Mouse (Mus musculus): ENCODE measurements at regions not wholly inside any gene's neighbourhood (a gene's known extent, or its start where the extent isn't known, plus 50 kb on each side); places are given as distances from the start of the nearest gene placed in this dataset.

DNA sequence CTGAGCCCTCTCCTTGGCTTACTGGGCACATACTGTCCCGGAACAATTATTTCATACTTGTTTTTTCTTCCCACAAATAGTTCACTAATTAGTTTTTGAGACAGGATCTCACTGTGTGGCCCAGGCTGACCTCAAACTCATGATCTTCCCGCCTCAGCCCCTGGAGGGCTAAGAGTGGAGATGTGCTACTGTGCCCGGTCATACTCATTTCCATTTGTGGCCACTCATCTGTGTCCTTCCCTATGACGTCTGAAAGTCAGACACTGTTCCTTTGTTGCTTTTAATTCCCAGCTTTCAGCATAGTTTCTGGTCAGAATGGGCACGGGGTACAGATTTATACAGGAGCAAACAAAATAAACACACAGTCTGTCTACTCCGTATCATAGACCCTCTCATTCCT lies 242.7 kb upstream of the Kif2a start:
- no peak for DNase-seq

DNA sequence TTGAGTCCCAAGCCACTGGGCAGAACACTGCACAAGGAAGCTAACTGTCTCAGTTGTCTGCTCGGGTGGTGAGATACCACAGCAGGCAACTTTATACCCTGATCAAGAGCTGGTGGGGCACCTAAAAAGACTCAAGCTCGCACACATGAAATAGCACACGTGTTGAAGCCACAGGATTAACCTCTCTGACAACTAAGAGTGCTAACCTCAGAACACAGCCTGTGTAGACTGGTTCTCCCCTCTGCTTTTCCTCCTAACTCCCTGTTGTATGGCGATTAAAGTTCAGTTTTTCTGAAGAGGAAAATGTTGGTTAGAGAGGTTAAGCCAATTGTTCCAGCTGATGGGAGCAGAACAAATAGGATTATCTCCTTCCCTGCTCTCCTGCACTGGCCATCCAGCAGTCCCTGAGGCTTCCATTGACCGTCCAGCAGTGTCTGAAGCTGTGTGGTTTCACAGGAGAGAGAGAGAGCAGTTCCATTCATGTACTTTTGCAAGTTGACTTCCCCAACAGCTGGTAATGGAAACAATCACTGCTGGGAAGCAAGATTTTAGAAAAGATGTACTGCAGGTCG lies 239.6 kb upstream of the Kif2a start:
- DNase-seq = no peak

DNA sequence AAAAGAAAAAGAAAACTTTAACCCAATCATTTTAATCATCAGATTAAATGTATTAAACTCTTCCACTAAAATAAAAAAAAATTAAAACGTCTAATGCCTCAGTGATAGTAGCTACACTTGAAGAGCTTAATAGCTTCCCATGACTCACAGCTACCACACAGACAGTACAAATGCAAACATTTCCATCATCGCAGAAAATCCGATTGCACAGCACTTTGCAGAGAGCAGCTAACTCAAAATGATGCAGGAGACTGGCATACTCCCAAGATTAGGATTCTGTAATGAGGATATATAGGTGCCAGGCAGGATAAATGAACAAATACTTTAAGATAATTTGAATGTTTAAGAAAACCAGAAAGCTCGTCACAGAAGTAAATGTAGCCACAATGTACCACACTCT lies 238.3 kb upstream of the Kif2a start:
- DNase-seq = no peak

DNA sequence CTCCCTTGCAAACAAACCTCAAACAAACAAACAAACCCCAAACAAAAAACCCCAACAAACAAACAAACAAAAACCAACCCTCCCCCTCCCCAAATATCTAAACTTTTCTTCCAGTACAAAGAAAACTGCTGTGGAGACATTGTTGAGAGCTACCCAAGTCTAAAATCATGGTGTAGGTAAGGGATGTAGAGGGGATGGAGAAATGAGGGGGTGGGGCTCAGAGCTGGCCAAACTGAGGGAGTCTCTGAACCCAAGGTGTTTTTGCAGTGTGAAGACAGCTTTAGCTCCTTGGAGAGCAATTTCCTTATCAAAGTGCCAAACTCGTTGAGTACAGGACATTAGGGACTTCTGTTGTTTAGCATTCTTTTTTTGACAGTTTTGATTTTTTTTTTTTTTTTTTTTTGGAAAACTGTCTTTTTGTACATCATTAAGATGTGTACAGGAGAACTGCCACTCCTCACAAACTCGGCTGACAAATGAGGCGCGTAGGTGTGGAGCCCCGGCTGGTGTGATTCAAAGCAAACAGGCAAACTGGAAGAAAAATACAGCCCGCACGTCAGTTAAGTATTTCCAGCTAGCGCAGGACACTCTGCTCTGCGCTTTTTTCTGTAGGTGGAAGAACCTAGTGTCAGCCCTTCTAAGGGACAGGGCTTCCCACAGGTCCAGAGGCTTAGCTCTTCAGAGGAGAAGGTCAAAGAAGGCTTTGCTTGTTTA lies 226.0 kb upstream of the Kif2a start:
- DNase-seq = no peak

DNA sequence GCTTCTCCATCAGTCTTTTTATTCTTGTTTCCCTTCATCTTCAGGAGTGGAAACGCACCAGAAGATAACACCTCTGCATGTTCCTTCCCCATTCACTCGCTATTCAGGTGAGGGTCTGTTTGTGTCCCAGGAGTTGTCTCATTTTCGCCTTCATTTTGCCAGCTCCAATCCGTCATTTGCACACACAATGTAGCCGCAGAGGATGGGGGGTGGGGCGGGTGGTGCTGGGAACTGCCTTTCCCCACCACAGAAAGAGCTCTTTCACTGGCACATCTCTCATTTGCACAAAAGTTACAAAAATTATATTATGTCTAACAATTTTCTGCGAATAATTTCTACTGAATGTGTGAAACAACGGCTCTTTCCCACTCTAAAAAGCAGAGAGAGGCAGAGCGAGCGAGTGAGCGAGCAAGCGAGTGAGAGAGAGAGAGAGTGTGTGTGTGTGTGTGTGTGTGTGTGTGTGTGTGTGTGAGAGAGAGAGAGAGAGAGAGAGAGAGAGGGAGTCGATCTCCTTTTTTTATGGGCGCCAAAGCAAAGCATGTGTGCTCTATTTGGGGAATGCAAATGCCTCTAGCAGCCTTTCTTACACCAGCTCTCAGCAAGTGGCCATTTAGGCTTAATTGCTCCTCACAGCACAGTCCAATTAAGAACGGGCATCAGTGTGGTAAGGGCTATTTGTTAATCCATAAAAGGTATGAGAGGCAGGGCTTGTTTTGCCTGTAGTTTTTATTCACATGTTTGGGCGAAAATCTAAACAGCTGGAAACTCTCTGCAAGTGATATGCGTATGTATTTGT lies 225.2 kb upstream of the Kif2a start:
- DNase-seq = no peak

DNA sequence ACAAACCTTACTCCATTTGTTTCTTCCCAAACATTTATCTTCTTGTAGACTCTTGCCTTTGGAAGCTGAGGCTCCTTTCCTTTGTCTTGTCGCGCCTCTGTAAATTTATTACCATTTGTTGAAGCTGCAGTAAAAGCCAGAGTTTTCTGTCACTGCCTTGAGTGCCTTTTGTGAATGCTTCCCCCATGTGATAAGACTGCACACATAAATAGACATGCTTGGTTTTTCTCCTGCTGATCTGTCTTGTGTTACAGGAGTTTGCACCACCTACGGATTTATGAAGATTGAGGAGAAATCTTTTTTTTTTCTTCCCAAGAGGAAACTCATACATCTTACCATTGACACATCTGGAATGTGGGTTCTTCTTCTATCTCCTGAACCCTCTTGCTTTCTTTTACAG lies 222.2 kb upstream of the Kif2a start:
- no peak for DNase-seq

DNA sequence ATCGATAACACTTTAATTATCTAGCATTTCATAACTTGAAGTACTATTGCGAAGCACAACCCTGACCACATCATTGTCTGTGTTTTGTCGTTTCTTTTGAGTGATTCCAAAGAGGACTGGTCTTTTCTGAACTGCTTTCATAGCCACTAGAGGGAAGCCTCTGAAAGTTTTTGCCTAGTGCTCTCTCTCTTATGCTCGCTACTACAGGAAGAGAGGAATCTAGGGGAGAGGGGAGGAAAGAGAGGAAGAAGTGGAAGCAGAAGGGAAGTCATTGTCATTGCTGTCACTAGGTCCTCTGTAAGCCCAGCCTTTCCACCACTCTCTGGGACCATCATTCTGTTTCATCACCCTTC lies 217.1 kb upstream of the Kif2a start:
- no peak for DNase-seq

DNA sequence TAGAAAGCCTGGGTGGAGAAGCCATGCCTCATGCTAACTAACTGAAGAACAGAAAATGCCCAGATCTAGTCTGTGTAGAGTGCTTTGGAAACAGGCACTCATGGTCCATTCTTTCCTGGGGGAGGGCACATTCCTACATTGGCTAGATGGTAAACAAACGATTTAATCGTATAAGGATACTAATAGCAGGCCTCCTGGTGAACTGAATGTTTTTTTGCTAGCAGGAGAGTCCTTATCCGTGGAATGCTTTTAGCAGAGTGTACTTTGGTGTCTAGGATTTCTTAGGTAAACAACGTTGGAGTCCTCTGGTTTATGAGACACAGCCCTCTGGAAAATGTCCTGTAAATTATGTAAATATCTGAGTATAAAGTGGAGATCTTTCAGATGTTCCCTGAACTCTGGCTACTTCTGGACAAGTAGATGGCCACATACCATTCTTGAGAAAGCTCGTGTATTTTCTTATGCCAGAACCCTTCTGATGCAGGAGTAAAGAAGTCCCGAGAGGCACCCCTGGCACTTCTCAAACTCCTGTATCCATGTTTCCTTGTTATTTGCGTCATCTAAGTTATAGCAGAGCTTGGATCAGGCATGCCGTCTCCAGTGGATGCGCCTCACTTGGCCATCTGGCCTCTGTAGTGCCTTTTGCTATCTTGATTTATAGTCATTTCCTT lies 216.6 kb upstream of the Kif2a start:
- no peak for DNase-seq

DNA sequence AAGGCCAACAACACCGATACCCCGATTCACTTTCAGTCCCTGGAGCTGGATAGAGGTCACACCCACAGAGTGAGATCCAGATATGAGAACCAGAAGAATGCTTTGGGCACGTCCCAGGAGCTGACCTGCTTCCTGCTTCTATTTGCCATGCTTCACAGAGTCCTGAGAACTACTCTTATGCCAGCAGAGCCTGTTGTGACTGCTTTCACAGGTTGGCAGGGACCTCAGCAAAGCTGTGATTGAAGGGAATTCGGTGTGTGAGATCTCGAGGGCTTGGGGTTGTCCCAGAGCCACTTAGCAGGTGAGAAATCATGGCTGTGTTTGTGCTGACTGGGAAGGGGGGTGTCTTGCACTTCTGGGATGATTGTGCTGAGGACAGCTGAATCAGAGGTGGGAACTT lies 197.5 kb upstream of the Kif2a start:
- no peak for DNase-seq

DNA sequence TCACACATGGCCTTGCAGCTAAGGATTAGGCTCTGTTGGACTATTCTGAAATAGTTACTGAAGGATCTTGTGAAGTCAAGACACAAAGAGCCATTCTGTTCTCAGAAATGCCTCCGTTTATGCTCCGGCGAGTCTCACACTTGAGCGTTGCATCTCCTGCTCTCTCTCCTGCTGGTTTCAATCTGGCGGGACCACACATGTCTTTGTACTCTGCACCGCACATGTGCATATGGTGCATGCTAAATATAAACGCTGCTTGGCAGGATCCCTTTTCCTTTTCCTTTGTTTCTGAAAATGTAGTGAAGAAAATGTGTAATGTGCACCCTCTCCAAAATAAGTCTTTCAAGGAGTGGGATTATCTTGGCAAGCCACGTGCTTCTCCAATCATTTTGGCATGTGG lies 196.4 kb upstream of the Kif2a start:
- no peak for DNase-seq

DNA sequence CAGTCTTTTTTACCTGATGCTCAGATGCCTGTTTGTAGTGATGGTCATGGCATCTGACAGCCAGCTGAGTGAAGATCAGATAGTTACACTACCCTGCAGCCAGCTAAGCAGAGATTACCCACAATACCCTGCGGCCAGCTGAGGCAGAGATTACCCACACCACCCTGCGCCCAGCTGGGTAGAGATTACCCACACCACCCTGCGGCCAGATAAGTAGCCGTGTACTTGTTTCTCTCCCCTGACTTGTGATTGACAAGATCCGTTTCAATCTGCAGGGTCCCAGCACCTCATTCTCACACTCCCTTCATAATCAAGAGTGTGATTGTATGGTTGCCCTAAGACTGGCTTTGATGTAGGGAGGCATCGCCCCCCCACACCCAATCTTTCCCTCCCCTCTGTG lies 195.9 kb upstream of the Kif2a start:
- DNase-seq = no peak

DNA sequence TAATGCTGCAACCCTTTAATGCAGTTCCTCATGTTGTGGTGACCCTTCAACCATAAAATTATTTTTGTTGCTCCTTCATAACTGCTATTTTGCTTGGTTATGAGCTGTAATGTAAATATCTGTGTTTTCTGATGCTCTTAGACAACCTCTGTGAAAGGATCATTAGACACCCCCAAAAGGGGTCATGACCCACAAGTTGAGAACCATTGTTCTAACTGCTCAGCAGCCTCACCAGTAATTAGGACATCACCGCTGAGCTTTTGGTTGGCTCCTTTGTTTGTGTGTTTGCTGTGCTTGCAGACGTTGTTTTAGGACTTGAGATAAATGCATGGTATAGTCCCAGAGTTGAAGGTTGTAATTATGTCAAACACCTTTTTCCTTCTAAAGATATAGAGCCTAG lies 191.4 kb upstream of the Kif2a start:
- DNase-seq = no peak

DNA sequence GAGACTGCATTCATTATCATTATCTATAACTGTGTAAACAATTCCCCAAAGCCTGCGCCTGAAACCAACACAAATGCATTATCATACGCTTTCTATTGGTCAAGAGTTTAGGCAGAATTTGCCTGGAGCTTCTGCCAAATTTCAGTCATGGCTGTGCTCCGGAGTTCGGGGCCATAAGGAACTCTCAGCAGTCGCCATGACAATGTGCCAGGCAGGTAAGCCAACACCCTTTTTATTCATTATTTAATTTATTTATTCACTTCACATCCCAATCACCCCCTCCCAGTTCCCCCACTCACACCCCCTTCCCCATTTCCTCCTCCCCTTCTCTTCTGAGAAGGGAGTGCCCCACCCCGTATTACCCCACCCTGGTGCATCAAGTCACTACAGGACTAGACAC lies 188.8 kb upstream of the Kif2a start:
- no peak for DNase-seq

DNA sequence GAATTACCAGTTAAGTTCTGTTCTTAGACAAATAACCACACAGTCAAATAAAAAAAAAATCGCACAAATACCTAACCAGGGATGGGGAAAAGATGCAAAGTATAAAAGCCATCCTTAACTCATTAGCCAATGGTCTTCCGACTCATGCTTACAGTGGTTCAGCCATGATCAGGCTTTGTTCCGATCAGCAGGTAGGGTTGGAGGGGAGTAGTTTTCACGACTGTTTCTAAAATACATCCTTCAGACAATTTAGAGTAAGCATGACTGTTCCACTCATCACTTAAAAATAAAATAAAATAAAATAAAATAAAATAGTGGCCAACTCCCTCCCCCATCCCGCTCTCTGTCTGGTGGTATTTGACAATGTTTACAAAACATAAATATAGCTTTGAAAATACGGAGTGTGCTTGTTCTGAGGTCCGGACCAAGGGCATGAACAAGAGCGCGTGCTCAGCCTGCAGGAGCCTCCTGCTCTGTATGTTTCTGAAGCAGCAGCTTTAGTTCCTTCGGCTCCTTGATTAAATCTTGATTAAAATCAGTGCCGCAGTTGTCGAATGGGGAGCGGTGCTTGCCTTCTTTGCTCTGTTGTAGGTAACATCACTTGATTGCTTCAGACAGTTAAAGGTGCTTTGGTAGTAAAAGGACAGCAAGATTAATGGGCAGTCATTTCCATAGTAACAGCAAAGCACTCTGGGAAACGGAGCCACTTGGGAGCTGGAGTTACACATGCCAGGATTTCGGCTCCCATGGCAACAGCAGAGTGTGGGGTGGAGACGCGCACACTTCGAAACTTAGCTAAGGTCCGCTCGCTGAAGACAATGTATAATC lies 185.6 kb upstream of the Kif2a start:
- DNase-seq = peak; percentile 13

DNA sequence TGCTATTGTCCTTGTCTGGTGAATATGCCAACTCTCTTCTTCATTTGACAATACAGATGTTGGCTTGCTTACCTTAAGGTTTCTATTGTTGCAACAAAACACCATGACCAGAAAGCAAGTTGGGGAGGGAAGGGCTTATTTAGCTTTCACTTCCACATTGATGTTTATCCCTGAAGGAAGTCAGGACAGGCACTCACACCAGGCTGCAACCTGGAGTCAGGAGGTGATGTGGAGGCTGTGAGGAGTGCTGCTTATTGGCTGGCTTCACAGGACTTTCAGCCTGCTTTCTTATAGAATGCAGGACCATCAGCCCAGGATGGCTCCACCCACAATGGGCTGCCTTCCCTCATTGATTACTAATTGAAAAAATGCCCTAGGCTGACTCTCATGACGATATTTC lies 177.9 kb upstream of the Kif2a start:
- DNase-seq = no peak

DNA sequence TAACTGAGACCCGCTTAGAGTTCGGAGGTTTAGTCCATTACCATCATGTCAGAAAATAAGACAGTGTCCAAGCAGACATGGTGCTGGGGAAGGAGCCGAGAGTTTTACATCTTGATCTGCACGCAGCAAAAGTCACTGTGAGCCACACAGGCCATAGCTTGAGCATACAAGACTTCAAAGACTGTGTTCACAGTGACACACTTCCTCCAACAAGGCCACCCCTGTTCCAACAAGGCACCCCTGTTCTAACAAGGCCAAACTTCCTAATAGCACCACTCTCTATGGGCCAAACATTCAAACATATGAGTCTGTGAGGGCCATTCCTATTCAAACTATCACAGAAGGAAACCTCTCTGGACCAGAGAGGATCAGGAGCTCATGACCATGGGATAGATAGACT lies 171.5 kb upstream of the Kif2a start:
- no peak for DNase-seq

DNA sequence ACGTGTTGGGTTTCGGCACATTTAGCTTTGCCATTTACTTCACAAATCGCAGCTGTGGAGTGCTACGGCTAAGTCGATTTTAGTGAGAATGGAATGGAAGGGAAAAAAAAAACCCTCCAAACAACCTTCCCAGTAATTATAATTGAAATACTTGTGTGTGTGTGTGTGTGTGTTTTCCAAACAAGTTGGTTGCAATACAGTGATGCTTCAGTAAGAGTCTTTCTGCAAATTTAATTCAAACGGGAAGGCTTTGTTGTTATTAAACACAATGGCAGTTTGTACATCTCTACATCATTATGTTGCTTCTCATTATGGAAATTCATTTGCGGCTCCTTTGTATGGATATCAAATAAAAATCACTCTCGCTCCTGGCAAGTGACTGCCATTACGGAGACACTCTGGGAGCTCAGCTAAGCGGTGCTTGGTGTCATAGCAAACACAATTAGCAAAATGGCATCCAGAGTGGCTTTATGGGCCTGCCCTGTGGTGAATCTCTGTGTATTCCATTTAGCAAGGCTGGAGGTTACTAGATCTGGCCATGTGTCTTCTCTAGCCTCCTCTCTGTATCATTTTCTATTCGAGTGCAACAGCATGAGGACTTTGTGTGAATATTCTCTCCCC lies 165.4 kb upstream of the Kif2a start:
- DNase-seq = no peak

DNA sequence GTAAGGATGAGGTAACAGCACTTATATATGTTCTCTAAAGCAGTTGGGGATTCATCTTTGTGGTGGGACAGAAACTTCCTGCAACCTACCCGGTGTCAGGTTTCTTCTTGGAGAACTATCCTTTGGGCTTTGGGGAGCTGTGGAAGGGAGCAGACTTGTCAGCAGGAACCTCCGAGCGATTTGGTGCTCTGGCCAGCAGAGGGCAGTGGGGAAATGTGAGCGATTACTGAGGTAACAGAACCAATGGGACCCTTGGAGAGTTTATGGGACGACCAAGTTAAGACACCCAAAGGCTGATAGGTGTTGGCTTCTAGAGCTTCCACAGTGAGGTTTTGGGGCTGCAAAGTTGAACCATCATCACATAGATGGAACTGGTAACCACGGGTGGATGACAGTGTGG lies 160.6 kb upstream of the Kif2a start:
- peak; percentile 49 for DNase-seq

DNA sequence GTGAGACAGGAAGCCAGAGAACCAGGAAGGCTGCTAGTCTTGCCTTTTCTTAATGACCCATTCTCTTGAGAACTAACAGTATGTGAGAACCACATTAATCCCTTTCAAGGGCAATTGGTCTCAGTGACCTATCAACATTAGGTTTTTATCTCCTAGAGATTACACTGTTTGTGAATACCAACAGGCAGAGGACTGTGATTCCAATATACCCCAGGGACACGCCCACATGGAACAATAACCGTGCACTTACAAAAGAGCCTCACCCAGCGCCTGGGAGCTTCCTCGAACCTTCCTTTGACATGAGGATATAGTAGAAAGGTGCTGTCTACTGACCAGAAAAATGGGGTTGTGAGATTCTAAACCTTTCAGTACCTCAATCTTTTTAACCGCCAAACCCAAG lies 157.6 kb upstream of the Kif2a start:
- DNase-seq = no peak

DNA sequence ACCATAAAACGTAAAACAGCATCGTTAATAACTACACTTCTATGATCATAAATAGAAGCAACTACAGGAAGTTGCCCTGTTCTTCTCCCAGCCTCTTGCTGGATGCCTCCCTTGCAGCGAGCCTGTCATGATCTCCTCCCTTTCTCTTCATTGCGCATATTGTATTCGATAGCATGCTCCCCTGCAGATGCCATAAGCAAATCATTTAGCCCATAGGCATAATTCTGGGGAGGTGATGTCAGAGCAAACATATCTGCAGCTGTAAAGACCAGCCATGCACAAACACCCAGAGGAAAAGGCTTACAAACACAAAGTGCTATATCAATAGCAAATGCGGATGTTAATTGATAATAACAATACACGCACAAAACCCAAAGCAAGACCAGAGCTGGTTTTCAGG lies 155.7 kb upstream of the Kif2a start:
- no peak for DNase-seq

DNA sequence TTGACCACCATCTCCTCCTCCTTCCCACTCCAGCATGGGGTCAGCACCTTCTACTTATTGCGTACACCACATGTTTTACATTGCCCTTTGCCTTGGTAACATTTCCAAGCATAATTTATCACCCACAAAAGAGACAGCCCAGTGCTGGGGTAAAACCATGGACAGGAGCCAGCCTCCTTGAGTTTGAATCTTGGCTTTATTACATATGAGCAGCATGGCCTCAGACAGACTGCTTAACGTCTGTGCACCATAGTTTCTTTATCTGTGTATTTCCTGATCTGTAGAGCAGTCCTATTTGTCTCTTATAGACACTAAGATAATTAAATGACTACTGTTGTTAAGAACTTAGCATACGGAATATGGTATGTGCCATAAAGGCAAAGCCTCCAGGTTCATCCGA lies 154.0 kb upstream of the Kif2a start:
- no peak for DNase-seq

DNA sequence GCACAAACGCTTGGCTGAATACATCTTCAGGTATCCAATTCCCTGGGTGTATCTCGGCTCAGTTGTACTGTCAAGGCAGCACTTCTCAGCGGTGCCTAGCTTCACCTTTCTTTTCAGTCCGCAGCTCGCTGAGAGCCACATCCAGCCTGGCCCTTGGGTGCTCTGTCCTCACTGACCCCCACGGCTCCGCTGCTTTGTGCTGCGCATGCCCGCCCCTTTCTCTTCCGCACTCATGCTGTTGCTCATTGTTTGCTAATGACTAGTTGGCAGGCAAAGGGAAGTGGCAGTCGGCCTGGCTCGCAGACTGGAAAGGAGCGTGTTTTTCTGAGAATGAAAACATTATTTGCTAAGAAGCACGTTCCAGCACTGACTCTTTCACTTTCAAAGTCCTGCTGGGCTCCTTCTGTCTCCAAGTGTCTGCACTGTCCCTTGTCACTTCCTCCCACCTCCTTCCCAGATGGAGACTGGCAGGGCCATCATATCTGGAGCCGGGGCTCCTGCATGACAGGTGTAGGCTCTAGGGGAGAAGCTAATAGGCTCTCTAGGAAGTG lies 146.7 kb upstream of the Kif2a start:
- DNase-seq = peak; percentile 15
